Mouse (Mus musculus) midbrain, postnatal 0 days (tissue): ENCODE measurements around the gene Cdc42bpa. TPM values are rescaled to one million over a fixed set of nuclear protein-coding genes. Genes with fewer than 3 reads are reported as not detected.

Source experiments
- ATAC-seq: fragments of 200-750 bp; cut with Nextera tagmentation; 2 replicates; pipeline ENCODE4 v1.8.0; 2017; ENCODE audit warnings: moderate number of reproducible peaks, mild to moderate bottlenecking, moderate TSS enrichment, moderate library complexity; ENCODE audit not compliant: low FRiP score
- DNase-seq: peaks from one replicate; pipeline ENCODE4 v3.0.0-alpha.2; 2015; ENCODE audit warnings: low spot score
- H3K27ac ChIP-seq: fragments of 300-500 bp; sonication (generic); 2 replicates; pipeline ENCODE4 v1.5.1; 2014; ENCODE audit warnings: low read depth, mild to moderate bottlenecking, low read length, mixed read lengths
- H3K27me3 ChIP-seq: fragments of 300-500 bp; sonication (generic); 2 replicates; pipeline ENCODE4 v1.6.1; 2014; ENCODE audit warnings: low read length, control low read depth, mixed read lengths; ENCODE audit not compliant: insufficient read depth
- H3K36me3 ChIP-seq: fragments of 300-500 bp; sonication (generic); 2 replicates; pipeline ENCODE4 v1.6.1; 2014; ENCODE audit warnings: low read length, control low read depth, mixed read lengths; ENCODE audit not compliant: insufficient read depth
- H3K4me1 ChIP-seq: fragments of 300-500 bp; sonication (generic); 2 replicates; pipeline ENCODE4 v1.6.1; 2014; ENCODE audit warnings: mild to moderate bottlenecking, control low read depth, antibody characterized with exemption, low read length, mixed read lengths; ENCODE audit not compliant: insufficient read depth
- H3K4me2 ChIP-seq: fragments of 300-500 bp; sonication (generic); 2 replicates; pipeline ENCODE4 v1.6.1; 2014; ENCODE audit warnings: low read depth, mild to moderate bottlenecking, low read length, mixed read lengths; ENCODE audit not compliant: poor library complexity, severe bottlenecking
- H3K4me3 ChIP-seq: fragments of 300-500 bp; sonication (generic); 2 replicates; pipeline ENCODE4 v1.5.1; 2014; ENCODE audit warnings: low read depth, mild to moderate bottlenecking, low read length, moderate library complexity
- H3K9ac ChIP-seq: fragments of 300-500 bp; sonication (generic); replicated peaks from 2 replicates; pipeline ENCODE4 v1.6.1; 2014; ENCODE audit warnings: mild to moderate bottlenecking, low read length, moderate library complexity, mixed read lengths; ENCODE audit not compliant: poor library complexity, severe bottlenecking
- H3K9me3 ChIP-seq: fragments of 300-500 bp; sonication (generic); 2 replicates; pipeline ENCODE4 v1.6.1; 2016; ENCODE audit warnings: low read length, control low read depth
- CTCF ChIP-seq: IDR thresholded peaks from 2 replicates; pipeline ENCODE4 v1.5.1; 2016; ENCODE audit warnings: antibody characterized with exemption, mild to moderate bottlenecking
- WGBS: fragments of 180-500 bp; shearing (Covaris S2); extraction: QIAGEN DNeasy Blood & Tissue Kit; methylation state at CpG from one replicate; pipeline ENCODE4 v1.1.7; 2014; 5-methylcytosine and 5-hydroxymethylcytosine counted together
- polyA plus RNA-seq: library from polyadenylated mRNA; unstranded; fragments of >200 nt; fragmentation: Nextera tagmentation; extraction: Ambion mirVana; gene quantifications from 2 replicates; pipeline ENCODE4 v1.2.1, GENCODE M21; 2015
- total RNA-seq: library from RNA; depleted of rRNA; stranded (reverse); fragments of >200 nt; gene quantifications from 2 replicates; pipeline ENCODE4 v1.2.3, GENCODE M21; 2014

Cdc42bpa gene
- total and polyA plus RNA-seq, 2 experiments from 2014 or later: 29.3 to 108 TPM

DNA sequence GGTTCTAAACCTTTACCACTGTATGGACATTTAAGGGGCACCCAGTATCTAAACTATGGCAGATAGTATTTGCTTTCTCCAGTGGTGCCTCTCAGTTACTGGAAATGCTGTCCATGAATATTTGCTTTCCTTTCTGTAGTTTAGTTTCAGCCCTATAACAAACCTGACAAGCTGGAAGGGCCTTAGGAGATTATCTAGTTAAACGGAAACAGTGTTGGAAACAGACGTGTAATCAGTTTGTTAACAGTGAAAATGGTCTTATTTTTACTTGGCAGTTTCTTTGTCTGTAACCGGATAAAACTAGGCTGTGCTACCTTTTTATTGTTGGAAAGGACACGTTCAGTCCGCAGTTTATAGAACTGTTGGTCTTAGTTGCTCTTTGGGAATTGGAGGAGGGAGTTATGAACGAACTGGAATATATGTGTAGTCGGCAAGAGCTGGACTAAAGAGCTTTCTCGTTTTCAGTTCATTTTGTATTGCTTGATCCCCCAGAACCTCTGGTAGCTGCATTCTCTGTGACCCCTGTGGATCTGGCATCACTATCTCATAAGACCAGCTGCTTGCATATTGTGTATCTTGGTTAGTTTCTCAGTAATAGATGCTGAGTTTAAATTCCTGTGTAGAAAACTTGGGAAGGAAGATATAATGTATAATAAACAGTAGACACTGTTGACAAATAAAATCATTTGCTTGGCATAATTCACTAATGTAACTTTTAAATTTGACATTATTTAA is 70.5 kb downstream of the Cdc42bpa start:
- Histone ChIP-seq H3K27ac (no peak overlapping the region), H3K9me3 (no peaks in the 10 kb centered on the region), H3K4me1 (no peaks in the 10 kb centered on the region), H3K36me3 (no peaks in the 10 kb centered on the region), H3K9ac (no peak overlapping the region), H3K4me3 (no peak overlapping the region), H3K4me2 (no peak overlapping the region), H3K27me3 (no peaks in the 10 kb centered on the region)
- ATAC-seq: no peak
- TF ChIP-seq CTCF: no peak
- DNase-seq: no peak
- WGBS: 69% methylated on average over 8 of the region's 8 CpGs

DNA sequence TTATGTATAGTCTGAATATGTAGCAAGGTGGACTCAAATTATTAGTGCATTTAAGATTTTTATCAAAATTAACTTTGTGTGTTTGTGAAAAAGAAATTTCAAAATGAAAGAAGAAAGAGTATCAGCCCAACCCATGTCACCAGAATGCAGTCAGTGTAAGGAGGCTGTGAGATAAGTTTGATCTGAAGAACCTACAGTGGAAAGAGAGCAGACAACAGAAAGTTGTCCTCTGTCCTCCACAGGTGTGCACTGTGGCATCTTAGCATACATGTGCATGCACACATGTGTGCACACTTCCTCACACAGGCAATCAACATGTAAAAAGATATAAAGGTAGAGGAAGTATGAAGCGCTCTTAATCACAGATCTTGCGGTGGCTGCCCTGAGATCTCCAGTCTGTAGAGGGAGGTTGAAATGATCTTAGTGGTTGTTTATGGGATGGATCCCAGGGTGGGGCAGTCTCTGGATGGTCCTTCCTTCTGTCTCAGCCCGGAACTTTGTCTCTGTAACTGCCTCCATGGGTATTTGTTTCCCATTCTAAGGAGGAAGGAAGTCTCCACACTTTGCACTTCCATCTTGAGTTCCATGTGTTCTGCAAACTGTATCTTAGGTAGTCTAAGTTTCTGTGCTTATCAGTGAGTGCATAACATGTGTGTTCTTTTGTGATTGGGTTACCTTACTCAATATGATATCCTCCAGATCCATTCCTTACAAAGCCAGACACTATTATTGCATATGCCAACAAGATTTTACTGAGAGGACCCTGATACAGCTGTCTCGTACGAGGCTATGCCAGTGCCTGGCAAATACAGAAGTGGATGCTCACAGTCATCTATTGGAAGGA is 71.7 kb downstream of the Cdc42bpa start:
- 95% methylated on average over 5 of the region's 5 CpGs for WGBS
- H3K4me2 ChIP-seq: no peak overlapping the region
- no peaks in the 10 kb centered on the region for H3K36me3 ChIP-seq
- H3K27ac ChIP-seq: no peak overlapping the region
- DNase-seq (no peak), ATAC-seq (no peak)
- H3K4me3 ChIP-seq: no peak overlapping the region
- H3K9me3 ChIP-seq: no peaks in the 10 kb centered on the region
- H3K27me3 ChIP-seq: no peaks in the 10 kb centered on the region
- H3K4me1 ChIP-seq: no peaks in the 10 kb centered on the region
- H3K9ac ChIP-seq: no peak overlapping the region
- no peak for TF ChIP-seq CTCF

DNA sequence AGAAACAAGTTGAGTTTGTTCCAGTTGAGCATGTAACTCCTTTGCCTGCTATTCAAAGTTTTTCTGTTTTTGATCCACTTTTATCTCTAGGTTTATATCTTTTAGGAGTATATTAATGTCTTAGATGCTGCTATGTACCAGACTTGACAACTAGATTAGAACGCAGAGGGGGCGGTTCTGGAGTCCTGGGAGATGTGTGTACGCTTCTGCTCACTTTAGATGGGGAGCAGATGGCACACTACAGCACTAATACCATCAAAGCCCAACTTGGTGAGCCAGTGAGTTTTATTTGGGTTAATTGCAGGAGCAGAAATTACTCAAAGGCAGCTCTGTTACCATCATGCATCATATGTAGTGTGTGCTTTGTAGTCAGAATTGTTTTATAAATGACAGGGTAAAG is 77.2 kb downstream of the Cdc42bpa start:
- H3K4me3 ChIP-seq: no peak overlapping the region
- H3K36me3 ChIP-seq: peaks cover 6% of the 10 kb centered on the region; the same call in 1 of the 2 replicates
- ATAC-seq: no peak
- no peaks in the 10 kb centered on the region for H3K27me3 ChIP-seq
- TF ChIP-seq CTCF: no peak
- H3K27ac ChIP-seq: no peak overlapping the region
- 67% methylated on average over 3 of the region's 3 CpGs for WGBS
- H3K4me1 ChIP-seq: no peaks in the 10 kb centered on the region
- H3K9me3 ChIP-seq: no peaks in the 10 kb centered on the region
- H3K9ac ChIP-seq: no peak overlapping the region
- no peak for DNase-seq
- no peak overlapping the region for H3K4me2 ChIP-seq

- no peak for ATAC-seq
- no peak for DNase-seq
- 98% methylated on average over 2 of the region's 2 CpGs for WGBS
- Histone ChIP-seq H3K27ac (no peak overlapping the region), H3K9me3 (no peaks in the 10 kb centered on the region), H3K27me3 (no peaks in the 10 kb centered on the region), H3K36me3 (peaks cover 6% of the 10 kb centered on the region; the same call in 1 of the 2 replicates), H3K9ac (no peak overlapping the region), H3K4me3 (no peak overlapping the region), H3K4me1 (no peaks in the 10 kb centered on the region), H3K4me2 (no peak overlapping the region)
- no peak for TF ChIP-seq CTCF
Observed at GRCm38 (mm10) chr1:180044160-180044559, 83.9 kb downstream of the Cdc42bpa start.

GRCm38 (mm10) chr1:180045172-180045571 is 84.9 kb downstream of the Cdc42bpa start:
- Histone ChIP-seq H3K27me3 (no peaks in the 10 kb centered on the region), H3K36me3 (peaks cover 4% of the 10 kb centered on the region; the same call in 1 of the 2 replicates), H3K27ac (no peak overlapping the region), H3K4me2 (no peak overlapping the region), H3K4me1 (no peaks in the 10 kb centered on the region), H3K9me3 (no peaks in the 10 kb centered on the region), H3K9ac (no peak overlapping the region), H3K4me3 (no peak overlapping the region)
- ATAC-seq: no peak
- DNase-seq: no peak
- no peak for TF ChIP-seq CTCF

DNA sequence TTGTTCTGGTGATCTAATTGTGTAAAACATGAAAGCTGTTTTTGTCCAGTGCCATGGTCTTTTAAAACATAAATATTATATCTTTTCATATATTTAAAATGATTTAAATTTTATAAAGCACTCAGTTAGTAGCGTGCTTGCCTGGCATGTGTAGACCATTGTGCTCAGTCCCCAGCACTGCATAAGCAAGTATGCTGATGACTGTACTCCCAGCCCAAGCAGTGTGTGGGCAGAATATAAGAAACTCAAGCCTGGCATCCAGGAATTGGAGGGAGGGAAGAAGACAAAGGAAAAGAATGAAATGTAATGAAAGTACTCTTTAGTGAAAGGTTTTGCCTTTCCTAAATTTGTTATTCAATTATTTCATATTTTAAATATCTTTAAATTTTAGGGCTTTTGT is 128.9 kb downstream of the Cdc42bpa start:
- no peak for DNase-seq
- TF ChIP-seq CTCF: no peak
- ATAC-seq: no peak
- Histone ChIP-seq H3K4me3 (no peak overlapping the region), H3K27me3 (no peaks in the 10 kb centered on the region), H3K36me3 (no peaks in the 10 kb centered on the region), H3K4me1 (no peaks in the 10 kb centered on the region), H3K4me2 (no peak overlapping the region), H3K9ac (no peak overlapping the region), H3K27ac (no peak overlapping the region), H3K9me3 (no peaks in the 10 kb centered on the region)
- 90% methylated on average over 1 of the region's 1 CpGs for WGBS
